Mouse (Mus musculus): Measurements from ENCODE around the gene Meis2.

DNA sequence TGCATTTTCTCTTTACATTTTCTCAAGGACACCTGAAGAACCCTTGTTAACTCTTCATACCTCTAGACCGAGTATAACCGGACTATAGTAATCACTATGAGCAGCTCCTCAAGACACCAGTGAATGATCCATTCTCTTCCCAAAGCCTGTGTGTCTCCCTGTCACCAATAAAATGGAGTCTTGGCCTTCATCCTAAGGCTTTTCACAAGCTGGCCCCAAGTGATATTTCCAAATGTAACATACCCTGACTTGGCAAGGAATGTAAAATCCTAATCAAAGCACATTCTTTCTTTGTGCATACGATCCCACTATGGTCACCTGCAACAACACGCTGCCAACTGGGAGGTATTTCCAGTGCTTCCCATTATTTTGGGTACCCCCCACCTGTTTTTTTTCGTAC, 125.8 kb downstream of the Meis2 start:
- no peak for TF ChIP-seq HCFC1 (IDR thresholded peaks at IDR 0.05; ENCODE audit: borderline replicate concordance, insufficient read depth, low read length)
- no peak for TF ChIP-seq ZNF384 (IDR thresholded peaks at IDR 0.05; ENCODE audit: low read depth, low read length)

All from ES-E14 (cell line).